ENCODE assay signal across 12 mouse cellular contexts in genomic region chr11:21563617-21564325, GRCm38 (mm10). TPM values are rescaled to one million over a fixed set of nuclear protein-coding genes. Genes with fewer than 3 reads are reported as not detected.
A peak's percentile ranks its signal among the peaks of the same experiment; 100 is the strongest.
DNase-seq lines count a peak whose midpoint lies in the region; ATAC-seq and TF ChIP-seq lines count a peak whose summit lies in the region.
"Had no signal": no experiment of that assay in that cellular context is flagged by ENCODE, and none has a peak within 500 bp of the region (broad histone marks: within the 10 kb centered on the region; RNA-seq: fewer than 3 reads in every experiment).

No protein-coding gene starts in this region.

- peak; percentile 43 to 48 for DNase-seq in cerebellum, postnatal 10 days
- DNase-seq in cerebellum, adult 9-11 months: no peak
- DNase-seq in adrenal gland, postnatal 14 days: peak; percentile 72
- DNase-seq in heart, adult 8-10 months (ENCODE audit: low spot score): peak; percentile 43
- peak; percentile 52 to 56 for DNase-seq in kidney, postnatal 25 days
- DNase-seq in hindbrain, postnatal 0 days (ENCODE audit: low spot score): no peak
- DNase-seq: lung, postnatal 14 days had no signal

- H3K4me2 ChIP-seq in intestine, postnatal 0 days (replicated peaks; ENCODE audit: low read depth): no peak overlapping the region
- no peak overlapping the region for H3K4me2 ChIP-seq in hindbrain, postnatal 0 days (ENCODE audit: low read depth, low read length)
- H3K4me2 ChIP-seq: limb, embryonic 12.5 days had no signal

- no peak overlapping the region for H3K4me3 ChIP-seq in intestine, postnatal 0 days (ENCODE audit: low read depth, low read length)
- no peak overlapping the region for H3K4me3 ChIP-seq in hindbrain, postnatal 0 days (ENCODE audit: low read length)
- H3K4me3 ChIP-seq: limb, embryonic 12.5 days had no signal

- 53% methylated on average over 4 of the region's 4 CpGs for WGBS in intestine, postnatal 0 days
- WGBS in hindbrain, postnatal 0 days: 75% methylated on average over 4 of the region's 4 CpGs

- H3K4me1 ChIP-seq in intestine, postnatal 0 days (replicated peaks; ENCODE audit: control insufficient read depth, insufficient read depth, low read length): no peaks in the 10 kb centered on the region; the same call in none of the 2 replicates
- H3K4me1 ChIP-seq in hindbrain, postnatal 0 days (ENCODE audit: insufficient read depth, low read length): no peaks in the 10 kb centered on the region

- peaks cover 27% of the 10 kb centered on the region for H3K36me3 ChIP-seq in intestine, postnatal 0 days (ENCODE audit: control insufficient read depth, insufficient read depth)
- peaks cover 35% of the 10 kb centered on the region for H3K36me3 ChIP-seq in hindbrain, postnatal 0 days (ENCODE audit: insufficient read depth, low read length)

- H3K9ac ChIP-seq in intestine, postnatal 0 days (ENCODE audit: low read depth, low read length): no peak overlapping the region
- H3K9ac ChIP-seq in hindbrain, postnatal 0 days (replicated peaks; ENCODE audit: low read length): no peak overlapping the region
- H3K9ac ChIP-seq: limb, embryonic 12.5 days had no signal

- H3K27ac ChIP-seq in intestine, postnatal 0 days (ENCODE audit: low read depth, low read length): no peak overlapping the region
- no peak overlapping the region for H3K27ac ChIP-seq in hindbrain, postnatal 0 days
- H3K27ac ChIP-seq: limb, embryonic 12.5 days; stomach, postnatal 0 days had no signal

- TF ChIP-seq CTCF in intestine, postnatal 0 days (IDR thresholded peaks at IDR 0.05; ENCODE audit: low read depth): no peak
- TF ChIP-seq CTCF in hindbrain, postnatal 0 days (IDR thresholded peaks at IDR 0.05; ENCODE audit: low read depth): no peak

- no peaks in the 10 kb centered on the region for H3K27me3 ChIP-seq in intestine, postnatal 0 days (replicated peaks; ENCODE audit: control insufficient read depth, insufficient read depth, low read length)
- H3K27me3 ChIP-seq in hindbrain, postnatal 0 days (ENCODE audit: insufficient read depth, low read length): no peaks in the 10 kb centered on the region
- H3K27me3 ChIP-seq: limb, embryonic 12.5 days had no signal

- no peak for ATAC-seq in intestine, postnatal 0 days
- no peak for ATAC-seq in hindbrain, postnatal 0 days
- no peak for ATAC-seq in monocyte, adult 5-6 weeks (replicated peaks; ENCODE audit: insufficient number of reproducible peaks, low FRiP score, low TSS enrichment, poor library complexity, severe bottlenecking)
- ATAC-seq: CD4-positive, CD25-positive, alpha-beta regulatory T cell, adult 4 months had no signal

- H3K9me3 ChIP-seq in intestine, postnatal 0 days (ENCODE audit: control insufficient read depth): no peaks in the 10 kb centered on the region
- no peaks in the 10 kb centered on the region for H3K9me3 ChIP-seq in hindbrain, postnatal 0 days (ENCODE audit: low read length)
- H3K9me3 ChIP-seq: limb, embryonic 12.5 days had no signal

RNA-seq across cellular contexts. Expression of gene Wdpcp, which starts 8.3 kb away (rescaled TPM):
- 11.4 and 14.3 TPM in 2 replicates for total RNA-seq in adrenal gland, postnatal 14 days (2021)
- total RNA-seq in heart, adult 8-10 months (2022): 1 to 10 TPM; 3.1 to 5.1 (median 3.8) TPM
- polyA plus RNA-seq in intestine, postnatal 0 days (2015; fragmentation: Nextera tagmentation; extraction: Ambion mirVana): 1.4 and 2.8 TPM in 2 replicates
- total RNA-seq in hindbrain, postnatal 0 days (2014; rRNA removed): 17.0 and 20.2 TPM in 2 replicates
- 8.4 and 9.9 TPM in 2 replicates for polyA plus RNA-seq in hindbrain, postnatal 0 days (2015; fragmentation: Nextera tagmentation; extraction: Ambion mirVana)
- 0.43 to 5.7 TPM (median 3.8 TPM) in 3 replicates for total RNA-seq in monocyte, adult 5-6 weeks (2017)

RNA-seq across cellular contexts. Expression of gene Mdh1, which starts 8.4 kb away (rescaled TPM):
- 575 and 595 TPM in 2 replicates for total RNA-seq in adrenal gland, postnatal 14 days (2021)
- total RNA-seq in heart, adult 8-10 months (2022): 1,000 to 10,000 TPM; 2,451 to 2,967 (median 2,633) TPM
- polyA plus RNA-seq in intestine, postnatal 0 days (2015; fragmentation: Nextera tagmentation; extraction: Ambion mirVana): 779 and 782 TPM in 2 replicates
- total RNA-seq in hindbrain, postnatal 0 days (2014; rRNA removed): 232 and 269 TPM in 2 replicates
- 752 and 763 TPM in 2 replicates for polyA plus RNA-seq in hindbrain, postnatal 0 days (2015; fragmentation: Nextera tagmentation; extraction: Ambion mirVana)
- 119 to 174 TPM (median 121 TPM) in 3 replicates for total RNA-seq in monocyte, adult 5-6 weeks (2017)

Comparison
In these comparisons a context has a peak if more than half of its experiments do, and no peak if none do; other contexts are left out.
1. DNase-seq: peak in cerebellum, postnatal 10 days (2 of 2), adrenal gland, postnatal 14 days (single experiment), heart, adult 8-10 months (single experiment) and kidney, postnatal 25 days (2 of 2); none in cerebellum, adult 9-11 months (single experiment) and hindbrain, postnatal 0 days (single experiment).